Mouse (Mus musculus) E14TG2a.4 (cell line): ENCODE measurements around the gene Bcl7b.
A peak's percentile ranks its signal among the peaks of the same experiment; 100 is the strongest.

Source experiments
- CTCF ChIP-seq: conservative IDR thresholded peaks from 2 replicates; pipeline ENCODE4 v1.5.1; 2014; ENCODE audit warnings: low read length
- NANOG ChIP-seq: IDR thresholded peaks from 2 replicates; pipeline ENCODE4 v1.6.1; 2014; ENCODE audit warnings: borderline replicate concordance, low read length, mixed read lengths

- TF ChIP-seq CTCF (no peak), NANOG (peak; percentile 24; the same call in 1 of the 2 replicates)
These were observed 18.7 kb downstream of the Bcl7b start, which contains the start of gene Baz1b for GRCm38 (mm10) chr5:135186621-135187348.
